Mouse (Mus musculus): ENCODE results near the gene Bnipl. TPM values are rescaled to one million over a fixed set of nuclear protein-coding genes. Genes with fewer than 3 reads are reported as not detected.

The Bnipl gene
- polyA plus RNA-seq, 1 experiment from 2014 or later = 0.29 TPM

DNA sequence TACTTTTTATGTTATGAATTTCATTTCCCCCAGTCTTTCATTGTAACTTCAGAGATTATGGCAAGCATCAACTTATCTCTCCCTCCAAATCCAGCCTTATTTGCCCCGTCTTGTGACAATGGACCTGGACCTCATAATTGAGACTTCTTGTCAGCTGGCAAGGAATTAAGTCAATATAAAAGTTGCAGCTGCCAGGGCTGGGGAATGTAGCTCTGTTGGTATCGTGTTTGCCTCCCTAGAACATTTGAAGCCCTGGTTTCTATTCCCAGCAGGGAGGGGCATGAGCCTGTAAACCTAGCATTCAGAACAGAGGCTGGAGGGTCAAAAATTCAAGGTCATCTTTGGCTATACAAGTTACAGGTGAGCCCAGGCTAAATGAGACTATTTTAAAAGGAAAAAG, 55.2 kb downstream of the Bnipl start:
- no peak overlapping the region for H3K27ac ChIP-seq (replicated peaks)
- no peaks in the 10 kb centered on the region for H3K4me1 ChIP-seq
- H3K4me2 ChIP-seq = no peak overlapping the region
- peaks cover 55% of the 10 kb centered on the region for H3K36me3 ChIP-seq
- no peak overlapping the region for H3K4me3 ChIP-seq (replicated peaks)
- no peaks in the 10 kb centered on the region for H3K9me3 ChIP-seq (replicated peaks)
- no peak for ATAC-seq (ENCODE audit: low FRiP score)
- no peak overlapping the region for H3K9ac ChIP-seq (replicated peaks)
- WGBS = 85% methylated on average over 2 of the region's 2 CpGs
- no peaks in the 10 kb centered on the region for H3K27me3 ChIP-seq (replicated peaks)

DNA sequence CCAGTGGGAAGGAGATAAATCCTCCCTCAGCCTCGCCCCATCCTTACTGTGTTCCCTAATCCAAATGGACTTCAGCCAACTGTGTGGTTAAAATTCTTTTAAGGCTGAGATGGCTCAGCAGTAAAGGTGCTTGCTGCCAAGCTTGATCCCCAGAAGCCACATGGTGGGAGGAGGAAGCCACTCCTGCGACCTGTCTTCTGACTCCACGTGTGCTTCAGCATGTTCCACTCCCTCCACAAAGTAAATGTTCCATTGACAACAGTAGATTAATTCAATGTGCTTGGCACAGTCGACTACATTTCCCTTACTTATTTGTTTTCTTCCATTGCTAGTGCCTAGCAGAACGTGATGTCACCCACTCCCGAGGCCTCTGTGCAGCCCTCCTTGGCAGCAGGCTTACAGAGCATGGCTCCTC, 56.3 kb downstream of the Bnipl start:
- Histone ChIP-seq H3K4me2 (no peak overlapping the region), H3K27ac (replicated peaks) (no peak overlapping the region), H3K4me1 (no peaks in the 10 kb centered on the region), H3K36me3 (peaks cover 54% of the 10 kb centered on the region), H3K9me3 (replicated peaks) (no peaks in the 10 kb centered on the region), H3K27me3 (replicated peaks) (no peaks in the 10 kb centered on the region), H3K4me3 (replicated peaks) (no peak overlapping the region), H3K9ac (replicated peaks) (no peak overlapping the region)
- ATAC-seq (ENCODE audit: low FRiP score) = no peak
- WGBS = 80% methylated on average over 6 of the region's 6 CpGs

Other genes starting within 250 kb of the Bnipl start
- 16.6 and 17.7 TPM in 2 replicates for gene Zfp687, start 235.7 kb downstream of the Bnipl start, polyA plus RNA-seq (2015; fragmentation: Nextera tagmentation; extraction: Ambion mirVana)
- gene Psmd4, start 208.6 kb downstream of the Bnipl start, polyA plus RNA-seq (2015; fragmentation: Nextera tagmentation; extraction: Ambion mirVana) = 264 and 266 TPM in 2 replicates
- gene Pip5k1a, start 144.3 kb downstream of the Bnipl start, polyA plus RNA-seq (2015; fragmentation: Nextera tagmentation; extraction: Ambion mirVana) = 15.5 and 16.5 TPM in 2 replicates
- gene Vps72, start 140.2 kb downstream of the Bnipl start, polyA plus RNA-seq (2015; fragmentation: Nextera tagmentation; extraction: Ambion mirVana) = 142 and 151 TPM in 2 replicates
- 1.3 and 1.5 TPM in 2 replicates for gene Tmod4, start 126.7 kb downstream of the Bnipl start, polyA plus RNA-seq (2015; fragmentation: Nextera tagmentation; extraction: Ambion mirVana)
- 86.7 and 88.4 TPM in 2 replicates for gene Scnm1, start 117.2 kb downstream of the Bnipl start, polyA plus RNA-seq (2015; fragmentation: Nextera tagmentation; extraction: Ambion mirVana)
- 38.1 and 46.0 TPM in 2 replicates for gene Lysmd1, start 117.1 kb downstream of the Bnipl start, polyA plus RNA-seq (2015; fragmentation: Nextera tagmentation; extraction: Ambion mirVana)
- gene Tnfaip8l2, start 108.8 kb downstream of the Bnipl start, polyA plus RNA-seq (2015; fragmentation: Nextera tagmentation; extraction: Ambion mirVana) = 3.0 and 5.6 TPM in 2 replicates
- 17.7 and 24.4 TPM in 2 replicates for gene Sema6c, start 90.7 kb downstream of the Bnipl start, polyA plus RNA-seq (2015; fragmentation: Nextera tagmentation; extraction: Ambion mirVana)
- gene Gabpb2, start 33.3 kb downstream of the Bnipl start, polyA plus RNA-seq (2015; fragmentation: Nextera tagmentation; extraction: Ambion mirVana) = 2.8 and 3.9 TPM in 2 replicates
- gene Cdc42se1, start 22.5 kb downstream of the Bnipl start, polyA plus RNA-seq (2015; fragmentation: Nextera tagmentation; extraction: Ambion mirVana) = 46.2 and 55.5 TPM in 2 replicates
- 250 and 346 TPM in 2 replicates for gene Mllt11, start 19.0 kb downstream of the Bnipl start, polyA plus RNA-seq (2015; fragmentation: Nextera tagmentation; extraction: Ambion mirVana)
- 0.13 and 0.18 TPM in 2 replicates for gene Gm128, start 9.6 kb downstream of the Bnipl start, polyA plus RNA-seq (2015; fragmentation: Nextera tagmentation; extraction: Ambion mirVana)
- gene Mindy1, start 30.2 kb upstream of the Bnipl start, polyA plus RNA-seq (2015; fragmentation: Nextera tagmentation; extraction: Ambion mirVana) = 37.3 and 37.4 TPM in 2 replicates
- 57.3 and 61.7 TPM in 2 replicates for gene Prune1, start 30.9 kb upstream of the Bnipl start, polyA plus RNA-seq (2015; fragmentation: Nextera tagmentation; extraction: Ambion mirVana)
- 0.40 and 0.41 TPM in 2 replicates for gene Anxa9, start 56.0 kb upstream of the Bnipl start, polyA plus RNA-seq (2015; fragmentation: Nextera tagmentation; extraction: Ambion mirVana)
- 93.4 and 102 TPM in 2 replicates for gene Cers2, start 63.6 kb upstream of the Bnipl start, polyA plus RNA-seq (2015; fragmentation: Nextera tagmentation; extraction: Ambion mirVana)
- 37.6 and 38.3 TPM in 2 replicates for gene Setdb1, start 106.0 kb upstream of the Bnipl start, polyA plus RNA-seq (2015; fragmentation: Nextera tagmentation; extraction: Ambion mirVana)
- gene 4930558C23Rik, start 151.6 kb upstream of the Bnipl start, polyA plus RNA-seq (2015; fragmentation: Nextera tagmentation; extraction: Ambion mirVana) = not detected in 2 replicates
- gene Arnt, start 183.2 kb upstream of the Bnipl start, polyA plus RNA-seq (2015; fragmentation: Nextera tagmentation; extraction: Ambion mirVana) = 14.2 and 20.5 TPM in 2 replicates
- gene Ctsk, start 248.1 kb upstream of the Bnipl start, polyA plus RNA-seq (2015; fragmentation: Nextera tagmentation; extraction: Ambion mirVana) = 10.7 and 12.0 TPM in 2 replicates